Mouse (Mus musculus) spleen, adult 18-20 months (tissue): Measurements from ENCODE around the gene Mxra8.

ENCODE experiments used
- DNase-seq, 2 experiments: peaks; one replicate each; pipeline ENCODE4 v3.0.0; 2022; ENCODE audit warnings: mixed read lengths in 2 of 2

The Mxra8 gene

DNA sequence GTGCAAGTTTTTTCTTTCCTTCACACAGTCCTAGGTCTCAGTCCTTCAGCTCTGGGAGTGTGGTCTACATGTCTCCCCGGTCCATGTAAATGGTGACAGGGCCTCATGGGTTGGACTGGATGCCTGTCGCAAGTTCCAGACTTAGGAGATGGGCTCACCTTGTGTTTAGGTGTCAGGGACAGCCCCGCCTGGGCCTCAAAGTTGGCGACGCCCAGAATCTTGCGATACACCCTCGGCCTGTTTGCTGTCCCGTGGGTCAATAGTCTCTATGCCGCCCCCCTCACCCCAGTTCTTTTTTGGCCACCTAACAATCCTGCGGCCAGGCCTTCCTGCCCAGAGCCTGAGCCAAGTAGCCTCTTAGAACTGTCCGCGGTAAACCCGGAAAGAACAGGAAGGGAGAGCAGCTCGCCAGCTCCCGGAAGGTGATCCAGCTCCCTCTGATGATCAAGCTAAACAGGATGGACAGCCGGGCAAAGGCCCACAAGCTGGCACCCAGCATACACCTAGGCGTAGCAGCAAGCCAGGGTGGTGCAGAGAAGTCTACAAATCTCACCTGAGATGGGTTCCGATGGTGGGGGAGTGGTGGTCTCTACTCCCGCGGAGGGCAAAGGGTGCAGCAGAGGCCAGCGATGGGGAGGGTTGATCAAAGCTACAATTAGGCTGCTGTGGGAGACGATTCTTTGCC is 29.3 kb downstream of the Mxra8 start:
- DNase-seq, result no peak

DNA sequence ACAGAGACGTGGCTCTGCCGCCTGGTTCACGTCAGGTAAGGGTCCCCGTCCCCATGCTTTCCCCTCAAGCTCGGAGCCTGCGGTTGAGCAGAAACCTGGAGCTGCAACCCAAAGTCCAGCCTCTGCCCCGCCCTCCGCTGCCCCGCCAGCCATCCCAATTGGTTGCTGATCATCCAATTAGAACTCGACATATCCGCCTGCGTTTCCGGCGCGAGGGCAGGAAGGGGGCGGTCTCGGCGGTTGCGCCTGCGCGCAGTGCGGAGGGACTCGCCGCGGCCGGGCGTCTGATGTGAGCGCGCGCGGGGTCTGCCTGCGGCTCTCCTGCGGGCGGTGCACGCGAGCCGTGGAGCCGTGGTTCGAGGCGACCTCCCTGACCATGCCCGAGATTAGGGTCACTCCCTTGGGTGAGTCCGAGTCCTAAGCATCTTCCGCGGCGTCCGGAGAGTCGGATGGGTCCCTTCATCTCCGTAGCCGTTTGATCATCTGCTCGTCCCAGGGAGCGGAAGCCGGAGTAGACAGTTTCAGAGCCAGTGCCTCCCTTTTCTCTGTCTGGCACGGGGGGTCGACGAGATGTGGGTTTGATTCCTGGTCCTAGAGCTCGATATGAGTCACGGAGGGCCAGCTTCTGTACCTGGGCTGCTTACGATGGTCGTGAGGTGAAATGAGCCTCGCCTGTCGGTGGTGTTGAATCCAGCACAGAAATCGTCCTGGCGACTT is 30.0 kb downstream of the Mxra8 start, which contains the start of the genes Cptp and Ints11:
Cptp (minus strand) TSS at position 124 of the 717 bp plus-strand sequence.
Ints11 (plus strand) TSS at position 230 of the 717 bp plus-strand sequence.
- peak; percentile 93 to 94 for DNase-seq

DNA sequence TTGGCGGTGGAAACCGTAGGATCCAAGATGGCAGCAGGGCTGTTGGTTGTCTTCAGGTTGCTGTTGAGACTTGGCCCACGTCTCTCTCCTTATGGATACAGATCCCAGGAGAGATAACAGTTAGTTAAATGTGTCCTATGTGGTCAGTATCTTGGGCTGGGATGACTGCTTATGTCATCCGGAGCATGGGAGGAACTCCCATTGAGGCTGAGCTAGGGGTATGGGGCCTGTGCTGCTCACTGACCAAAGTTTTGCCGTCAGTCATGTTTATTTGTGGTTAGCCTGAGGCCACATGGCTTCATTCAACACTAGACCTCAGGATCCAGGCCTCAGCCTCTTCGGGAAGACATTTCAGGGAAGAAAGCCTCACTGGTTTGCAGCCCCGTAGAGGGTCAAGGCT is 31.9 kb downstream of the Mxra8 start:
- no peak for DNase-seq

DNA sequence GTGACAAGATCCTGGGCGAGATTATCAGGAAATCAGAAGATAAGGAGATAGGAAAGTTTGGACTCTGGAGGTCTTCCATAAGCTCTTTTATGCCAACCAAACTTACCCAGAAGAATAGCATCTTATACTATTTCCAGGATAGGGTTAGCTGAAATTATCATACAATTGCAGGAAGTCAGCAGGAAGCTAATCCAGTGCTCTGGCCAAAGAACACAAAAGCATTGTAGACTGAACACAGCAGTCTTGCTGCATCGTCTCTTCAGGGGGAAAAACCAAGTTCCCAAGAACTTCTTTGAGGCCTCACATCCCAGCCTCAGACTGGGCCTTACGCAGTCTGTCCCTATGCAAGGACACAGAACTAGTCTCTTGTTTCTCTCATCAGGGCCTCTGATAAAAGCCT is 44.1 kb downstream of the Mxra8 start:
- no peak for DNase-seq

DNA sequence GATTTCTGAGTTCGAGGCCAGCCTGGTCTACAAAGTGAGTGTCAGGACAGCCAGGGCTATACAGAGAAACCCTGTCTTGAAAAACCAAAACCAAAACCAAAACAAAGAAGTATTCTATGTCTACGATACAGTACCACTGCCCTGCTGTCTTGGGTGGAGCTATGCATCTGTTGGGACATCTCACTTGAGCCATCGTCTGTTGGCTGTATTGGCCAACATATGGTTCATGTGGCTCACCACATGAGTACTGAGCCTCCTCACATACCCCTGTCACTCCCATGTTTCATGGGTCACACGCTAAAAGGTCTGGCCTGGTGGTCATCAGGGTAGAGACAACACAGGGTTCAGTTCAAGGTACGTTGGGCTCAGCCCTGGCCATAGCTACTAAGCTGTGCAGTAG is 46.9 kb downstream of the Mxra8 start:
- DNase-seq, result no peak

DNA sequence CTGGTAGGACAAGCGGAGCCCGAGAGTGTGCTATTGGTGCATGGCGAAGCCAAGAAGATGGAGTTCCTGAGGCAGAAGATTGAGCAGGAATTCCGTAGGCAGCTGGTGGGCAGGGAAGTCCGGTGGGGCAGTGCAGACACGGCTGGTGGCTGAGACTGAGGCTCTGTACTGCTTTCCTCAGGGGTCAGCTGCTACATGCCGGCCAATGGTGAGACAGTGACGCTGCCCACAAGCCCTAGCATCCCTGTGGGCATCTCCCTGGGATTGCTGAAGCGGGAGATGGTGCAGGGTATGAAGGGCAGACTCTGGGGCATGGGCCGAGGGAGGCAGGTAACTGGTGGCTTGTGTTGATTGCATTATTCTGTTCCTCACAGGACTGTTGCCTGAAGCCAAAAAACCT is 48.2 kb downstream of the Mxra8 start:
- DNase-seq, result no peak

DNA sequence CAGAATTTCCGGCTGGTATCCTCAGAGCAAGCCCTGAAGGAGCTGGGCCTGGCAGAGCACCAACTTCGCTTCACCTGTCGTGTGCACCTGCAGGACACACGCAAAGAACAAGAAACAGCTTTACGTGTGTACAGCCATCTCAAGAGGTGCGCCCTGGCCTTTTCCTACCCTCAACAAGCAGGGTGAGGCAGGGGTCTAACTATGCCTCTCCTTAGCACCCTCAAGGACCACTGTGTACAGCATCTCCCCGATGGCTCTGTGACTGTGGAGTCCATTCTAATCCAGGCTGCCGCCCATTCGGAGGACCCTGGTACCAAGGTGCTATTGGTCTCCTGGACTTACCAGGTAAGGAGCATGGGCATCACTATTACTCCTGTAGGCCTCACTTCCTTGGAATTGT is 48.7 kb downstream of the Mxra8 start:
- DNase-seq, result no peak

DNA sequence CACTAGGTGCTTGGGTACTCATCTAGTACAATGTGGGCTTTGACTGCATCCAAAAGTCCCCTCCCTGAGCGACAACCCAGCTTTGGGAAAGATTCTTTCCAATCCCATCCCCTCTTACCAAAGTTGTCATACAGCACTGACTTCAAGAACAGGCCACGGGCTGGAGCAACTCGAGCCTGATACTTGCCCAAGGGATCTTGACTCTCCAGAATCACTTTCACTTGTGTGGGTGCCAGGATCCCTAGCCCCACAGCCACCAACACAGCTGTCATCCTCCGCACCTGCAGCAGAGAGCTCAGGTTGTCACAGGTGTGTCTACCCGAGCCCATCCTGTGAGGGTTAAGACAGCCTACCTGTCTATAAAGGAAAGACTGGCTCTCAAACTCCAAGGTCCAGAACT is 49.8 kb downstream of the Mxra8 start:
- no peak for DNase-seq

DNA sequence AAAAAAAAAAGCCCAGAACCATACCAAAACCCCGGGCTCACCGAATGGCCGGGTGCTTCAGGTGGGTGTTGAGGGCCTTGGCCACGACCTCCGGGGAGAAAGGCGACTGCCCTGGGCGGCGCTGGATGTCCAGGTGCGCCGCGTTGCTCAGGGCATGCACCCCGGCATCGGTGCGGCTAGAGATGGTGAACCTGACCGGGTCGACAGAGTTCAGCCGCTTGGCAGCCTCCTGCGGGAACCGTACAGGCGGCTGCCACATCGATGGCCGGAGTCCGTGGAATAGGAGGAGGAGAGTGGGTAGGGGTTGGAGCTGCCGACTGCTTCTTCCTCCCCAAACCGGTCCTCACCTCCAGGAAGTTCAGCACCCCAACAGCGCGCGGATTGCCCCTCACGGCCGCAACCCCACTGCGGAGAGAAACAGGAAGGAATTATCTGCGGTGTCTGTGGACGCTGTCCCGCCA is 51.6 kb downstream of the Mxra8 start:
- no peak for DNase-seq

DNA sequence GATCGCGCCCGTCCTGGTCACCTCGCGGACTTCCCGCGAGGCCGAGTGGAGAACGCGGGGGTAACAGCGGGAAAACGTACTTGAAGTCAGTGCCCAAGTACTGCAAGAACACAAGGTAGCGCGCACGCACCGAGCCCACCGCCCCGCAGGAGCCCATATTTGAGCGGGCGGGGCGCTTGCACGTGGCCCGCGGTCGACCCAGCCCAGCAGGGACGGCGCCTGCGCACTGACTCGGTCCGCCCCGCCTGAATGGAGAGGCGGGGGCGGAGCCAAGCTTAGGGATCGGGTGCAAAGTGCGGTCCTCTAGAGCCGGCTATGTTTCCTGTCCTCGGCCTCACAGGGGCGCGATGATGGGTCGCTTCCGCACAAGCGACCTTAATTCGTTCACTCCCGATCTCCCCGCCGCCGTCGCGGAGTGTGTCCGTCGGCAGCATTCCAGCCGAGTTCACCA is 52.1 kb downstream of the Mxra8 start, which contains the start of the genes Pusl1 and Acap3:
Pusl1 (minus strand) TSS at position 231 of the 451 bp plus-strand sequence.
Acap3 (plus strand) TSS at position 272 of the 451 bp plus-strand sequence.
- DNase-seq, result peak; percentile 93 to 98

DNA sequence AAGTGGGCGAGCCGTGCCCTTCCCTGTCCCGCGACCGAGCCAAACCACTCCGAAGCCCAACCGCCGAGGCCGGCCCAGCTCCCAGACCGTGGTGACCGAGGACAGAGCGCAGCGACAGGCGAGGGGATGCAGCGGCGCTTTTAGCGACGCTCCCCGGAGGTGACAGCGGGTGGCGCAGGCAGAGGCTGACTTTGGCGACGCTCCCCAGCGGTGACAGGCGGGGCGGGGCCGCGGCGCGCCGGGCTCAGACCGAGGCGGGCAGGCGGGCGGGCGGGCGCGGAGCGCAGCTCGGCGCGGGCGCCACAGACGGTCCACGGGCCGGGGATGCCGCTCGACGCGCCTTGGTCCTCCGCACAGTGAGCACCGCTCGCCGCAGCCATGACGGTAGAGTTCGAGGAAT is 52.5 kb downstream of the Mxra8 start:
- peak; percentile 70 to 81 for DNase-seq

DNA sequence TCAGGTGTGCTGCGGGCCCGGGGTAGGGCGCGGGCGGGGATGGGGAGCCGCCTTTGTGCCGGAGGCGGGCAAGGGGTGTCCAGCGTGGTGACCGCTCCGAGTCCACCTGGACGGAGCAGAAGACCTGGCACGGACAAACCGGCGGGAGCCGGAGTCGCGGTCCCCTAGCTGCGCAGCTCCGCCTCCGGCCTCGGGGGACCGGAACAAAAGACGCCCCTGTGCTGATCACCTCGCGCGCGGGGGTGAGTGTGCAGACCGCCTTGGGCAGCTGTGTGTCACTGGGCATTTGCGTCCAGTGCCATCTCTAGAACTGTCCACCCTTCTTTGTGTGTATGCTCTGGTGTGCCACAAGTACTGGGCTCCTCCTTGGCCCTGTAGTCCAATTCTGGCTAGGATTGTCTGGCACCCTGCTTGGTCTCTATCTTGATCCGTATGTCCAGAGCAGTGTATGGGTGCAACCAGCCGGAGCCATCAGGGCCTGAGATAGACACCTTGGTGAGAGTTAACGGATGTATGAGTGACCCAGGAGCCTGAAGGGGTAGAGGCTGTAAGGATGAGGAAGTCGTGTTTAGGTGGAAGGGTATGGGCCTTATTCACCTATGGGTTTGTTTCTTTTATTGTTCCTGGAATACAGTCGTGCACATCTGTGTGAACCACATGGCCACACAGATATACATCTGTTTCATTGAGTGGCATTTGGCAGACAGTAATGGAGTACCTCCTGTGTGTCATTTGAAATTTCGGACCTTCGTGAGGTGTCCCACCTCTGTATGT is 53.1 kb downstream of the Mxra8 start:
- peak; percentile 39 to 50 for DNase-seq

DNA sequence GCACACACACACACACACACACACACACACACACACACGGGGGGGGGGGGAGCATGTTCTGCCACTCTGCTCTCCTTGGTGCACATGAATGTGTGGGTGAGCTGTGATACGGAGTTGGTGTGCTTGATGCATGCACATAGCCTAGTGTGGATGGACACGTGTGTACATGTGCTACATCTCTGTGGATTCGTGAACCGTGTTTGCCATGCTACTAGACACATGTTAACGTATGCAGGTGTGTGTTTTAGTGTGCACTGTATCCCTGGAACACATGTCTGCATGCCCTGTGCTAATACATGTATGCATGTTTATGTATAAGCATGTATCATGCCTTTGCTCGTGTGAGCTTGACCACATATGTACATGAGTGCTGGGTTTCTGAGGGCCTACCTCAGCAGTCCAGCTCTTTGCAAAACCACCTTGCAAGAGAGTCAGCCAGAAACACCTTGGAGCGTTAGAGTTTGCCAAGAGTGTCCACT is 53.8 kb downstream of the Mxra8 start:
- DNase-seq, result no peak
